ENCODE assay signal across 13 mouse cellular contexts in genomic region chr10:108610057-108610644, GRCm38 (mm10).
DNase-seq lines count a peak whose midpoint lies in the region; ATAC-seq and TF ChIP-seq lines count a peak whose summit lies in the region.
"Had no signal": no experiment of that assay in that cellular context is flagged by ENCODE, and none has a peak within 500 bp of the region (broad histone marks: within the 10 kb centered on the region; RNA-seq: fewer than 3 reads in every experiment).

No protein-coding gene starts in this region.

- no peaks in the 10 kb centered on the region for H3K36me3 ChIP-seq in forebrain, embryonic 14.5 days (ENCODE audit: control insufficient read depth, insufficient read depth, low read length)
- H3K36me3 ChIP-seq in forebrain, embryonic 15.5 days = no peaks in the 10 kb centered on the region
- H3K36me3 ChIP-seq: limb, embryonic 10.5 days had no signal

- no peak overlapping the region for H3K4me3 ChIP-seq in forebrain, embryonic 14.5 days (ENCODE audit: low read depth, low read length)
- H3K4me3 ChIP-seq in forebrain, embryonic 15.5 days = no peak overlapping the region
- no peak overlapping the region for H3K4me3 ChIP-seq in left cerebral cortex, adult 2 months
- H3K4me3 ChIP-seq: limb, embryonic 10.5 days had no signal

- no peak for TF ChIP-seq CTCF in left cerebral cortex, adult 2 months (IDR thresholded peaks at IDR 0.05)

- no peaks in the 10 kb centered on the region for H3K4me1 ChIP-seq in forebrain, embryonic 14.5 days (ENCODE audit: control insufficient read depth, insufficient read depth, low read length)
- no peaks in the 10 kb centered on the region for H3K4me1 ChIP-seq in forebrain, embryonic 15.5 days
- H3K4me1 ChIP-seq: limb, embryonic 10.5 days had no signal

- H3K4me2 ChIP-seq in forebrain, embryonic 14.5 days (ENCODE audit: low read length) = no peak overlapping the region
- H3K4me2 ChIP-seq in forebrain, embryonic 15.5 days (replicated peaks) = no peak overlapping the region

- intact Hi-C loops in left cerebral cortex, adult 2 months (cut with DNase I) = no loop called here

- H3K27ac ChIP-seq in forebrain, embryonic 14.5 days (ENCODE audit: low read depth, low read length) = no peak overlapping the region
- H3K27ac ChIP-seq in forebrain, embryonic 15.5 days (replicated peaks) = no peak overlapping the region
- H3K27ac ChIP-seq in left cerebral cortex, adult 2 months = peak overlapping the region; percentile 81
- H3K27ac ChIP-seq: limb, embryonic 10.5 days had no signal

- 76% methylated on average over 14 of the region's 14 CpGs for WGBS in forebrain, embryonic 14.5 days
- WGBS in forebrain, embryonic 15.5 days = 78% methylated on average over 14 of the region's 14 CpGs

- ATAC-seq in forebrain, embryonic 14.5 days = 0 out of 2 replicates have a peak, but pooled peaks have one; percentile 23
- ATAC-seq in forebrain, embryonic 15.5 days (replicated peaks) = no peak
- ATAC-seq: inflammation-experienced regulatory T-cells, adult 6 months had no signal

- no peak overlapping the region for H3K9ac ChIP-seq in forebrain, embryonic 14.5 days (ENCODE audit: low read length)
- no peak overlapping the region for H3K9ac ChIP-seq in forebrain, embryonic 15.5 days (replicated peaks)

- no peak for DNase-seq in forebrain, embryonic 14.5 days (ENCODE audit: low spot score)
- peak; percentile 39 to 63 for DNase-seq in left cerebral cortex, adult 2 months (ENCODE audit: extremely low spot score in 1 of 2, low spot score in 2 of 2)
- DNase-seq in left cerebral cortex, adult 11 months (ENCODE audit: low spot score) = no peak
- DNase-seq in WW6 (ENCODE audit: low read depth, low spot score) = peak; percentile 9
- peak; percentile 17 for DNase-seq in retina, embryonic 14.5 days (ENCODE audit: low spot score)
- no peak for DNase-seq in liver
- no peak for DNase-seq in cerebellum, postnatal 10 days
- DNase-seq: cerebellum, postnatal 36 days; gastrocnemius, postnatal 14 days; kidney, postnatal 14 days had no signal

- no peaks in the 10 kb centered on the region for H3K27me3 ChIP-seq in forebrain, embryonic 14.5 days (replicated peaks; ENCODE audit: control insufficient read depth, insufficient read depth, low read length)
- H3K27me3 ChIP-seq in forebrain, embryonic 15.5 days = no peaks in the 10 kb centered on the region

- no peaks in the 10 kb centered on the region for H3K9me3 ChIP-seq in forebrain, embryonic 14.5 days (replicated peaks; ENCODE audit: control insufficient read depth, low read length)
- no peaks in the 10 kb centered on the region for H3K9me3 ChIP-seq in forebrain, embryonic 15.5 days
- H3K9me3 ChIP-seq: limb, embryonic 10.5 days had no signal

Comparison
In these comparisons a context has a peak if more than half of its experiments do, and no peak if none do; other contexts are left out.
1. DNase-seq: peak in left cerebral cortex, adult 2 months (2 of 2), WW6 (single experiment) and retina, embryonic 14.5 days (single experiment); none in forebrain, embryonic 14.5 days (single experiment), left cerebral cortex, adult 11 months (single experiment), liver (single experiment) and cerebellum, postnatal 10 days (0 of 2).